Mouse (Mus musculus) thymus, adult 2 months (tissue): ENCODE results near the gene Il2. TPM values are rescaled to one million over a fixed set of nuclear protein-coding genes. Genes with fewer than 3 reads are reported as not detected.

Source experiments
- DNase-seq: peaks from one replicate; pipeline ENCODE4 v3.0.0; 2021
- H3K27ac ChIP-seq: fragments of 200-500 bp; 2 replicates; pipeline ENCODE4 v1.5.1; 2012; ENCODE audit warnings: low read length, control low read depth; ENCODE audit not compliant: control insufficient read depth, insufficient read depth
- H3K27me3 ChIP-seq: fragments of 200-500 bp; 2 replicates; pipeline ENCODE4 v1.6.1; 2012; ENCODE audit warnings: mild to moderate bottlenecking, low read length, moderate library complexity, mixed read lengths; ENCODE audit not compliant: control insufficient read depth, insufficient read depth
- H3K36me3 ChIP-seq: fragments of 200-500 bp; 2 replicates; pipeline ENCODE4 v1.6.1; 2012; ENCODE audit warnings: mild to moderate bottlenecking, low read length, moderate library complexity; ENCODE audit not compliant: control insufficient read depth, insufficient read depth
- H3K4me1 ChIP-seq: fragments of 200-500 bp; replicated peaks from 2 replicates; pipeline ENCODE4 v1.6.1; 2012; ENCODE audit warnings: low read length; ENCODE audit not compliant: control insufficient read depth, insufficient read depth
- H3K4me3 ChIP-seq: fragments of 200-500 bp; 2 replicates; pipeline ENCODE4 v1.5.1; 2012; ENCODE audit warnings: mild to moderate bottlenecking, low read length, control low read depth, moderate library complexity; ENCODE audit not compliant: control insufficient read depth, insufficient read depth
- CTCF ChIP-seq: fragments of 200-500 bp; IDR thresholded peaks from 2 replicates; pipeline ENCODE4 v1.5.1; 2012; ENCODE audit warnings: mild to moderate bottlenecking, control low read depth, low read length, moderate library complexity, borderline replicate concordance; ENCODE audit not compliant: control insufficient read depth, poor library complexity, insufficient read depth; ENCODE audit errors: extremely low read depth
- POLR2A ChIP-seq: fragments of 200-500 bp; IDR thresholded peaks from 2 replicates; pipeline ENCODE4 v1.6.1; 2012; ENCODE audit warnings: mild to moderate bottlenecking, low read length, control low read depth, moderate library complexity; ENCODE audit not compliant: control insufficient read depth, poor library complexity, insufficient read depth; ENCODE audit errors: extremely low read depth
- WGBS: fragments of 180-500 bp; shearing (Covaris S2); methylation state at CpG from one replicate; pipeline ENCODE4 v1.1.7; 2018; 5-methylcytosine and 5-hydroxymethylcytosine counted together
- polyA plus RNA-seq: library from polyadenylated mRNA; depleted of rRNA; stranded (reverse); fragments of >200 nt; gene quantifications from 2 replicates; pipeline ENCODE4 v1.2.3, GENCODE M21; 2012; rRNA removed

The Il2 gene
- polyA plus RNA-seq, result 0.18 TPM in 1 of 2 replicates, not detected in the other

DNA sequence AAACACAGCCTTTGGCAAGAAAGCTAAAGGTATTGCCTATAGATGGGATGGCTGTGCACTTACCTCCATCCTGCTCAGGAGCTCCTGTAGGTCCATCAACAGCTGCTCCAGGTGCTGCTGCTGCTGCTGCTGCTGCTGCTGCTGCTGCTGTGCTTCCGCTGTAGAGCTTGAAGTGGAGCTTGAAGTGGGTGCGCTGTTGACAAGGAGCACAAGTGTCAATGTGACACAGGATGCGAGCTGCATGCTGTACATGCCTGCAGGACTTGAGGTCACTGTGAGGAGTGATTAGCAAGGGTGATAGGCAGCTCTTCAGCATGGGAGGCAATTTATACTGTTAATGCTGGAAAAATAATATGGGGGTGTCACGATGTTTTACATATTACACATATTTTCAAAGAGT lies at the start of gene Il2:
Gene Il2 (minus strand): TSS at position 305 of the 400 bp plus-strand sequence.
- Histone ChIP-seq H3K27ac (no peak within 1 kb of the TSS), H3K4me3 (no peak within 1 kb of the TSS), H3K27me3 (no peaks in the 10 kb centered on the region), H3K36me3 (no peaks in the 10 kb centered on the region), H3K4me1 (no peaks in the 10 kb centered on the region)
- DNase-seq, result no peak
- WGBS, result 84% methylated on average over 4 of the region's 4 CpGs
- TF ChIP-seq POLR2A (no peak), CTCF (no peak)

DNA sequence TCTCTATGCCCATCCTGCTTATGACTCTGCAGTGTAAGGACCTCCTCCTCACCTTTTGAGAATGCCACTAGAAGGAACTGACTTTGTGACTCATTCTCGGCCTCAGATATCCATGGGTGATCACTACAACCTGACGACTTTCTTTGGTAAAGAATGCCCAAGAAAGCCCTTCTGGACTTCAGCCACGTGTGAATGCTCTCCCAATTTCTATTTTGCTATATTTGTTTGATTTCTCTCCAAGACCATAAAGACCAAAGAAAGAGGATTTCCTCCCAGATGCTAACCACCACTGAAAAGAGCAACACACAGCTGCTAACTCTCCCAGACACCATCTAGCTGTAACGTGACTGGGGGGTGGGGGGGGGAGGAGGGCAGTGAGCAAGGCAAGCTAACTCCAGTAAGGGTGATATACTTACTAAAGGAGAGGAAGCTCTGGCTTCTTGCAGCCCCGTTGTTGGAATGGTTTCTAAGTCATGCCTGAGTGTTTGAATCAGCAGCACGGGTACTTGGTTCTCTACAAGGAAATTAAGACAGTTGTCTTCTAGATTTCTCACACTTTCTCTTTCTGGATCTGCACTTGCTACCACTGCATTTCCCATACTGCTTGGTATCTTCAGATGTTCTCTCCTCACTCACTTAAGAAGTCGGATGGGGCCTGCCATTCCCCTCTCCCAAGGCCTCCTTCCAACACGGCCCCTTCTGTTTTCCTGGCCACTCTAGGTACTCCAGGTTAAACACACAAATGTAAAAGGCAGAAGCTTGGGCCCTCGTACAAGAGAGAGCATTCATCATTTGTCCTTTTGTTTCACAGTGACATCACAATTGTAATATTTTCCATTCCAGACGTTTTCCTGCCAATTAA lies 49.2 kb upstream of the Il2 start:
- Histone ChIP-seq H3K27me3 (no peaks in the 10 kb centered on the region), H3K4me3 (no peak overlapping the region), H3K27ac (no peak overlapping the region), H3K4me1 (peaks cover 7% of the 10 kb centered on the region), H3K36me3 (no peaks in the 10 kb centered on the region)
- WGBS, result 32% methylated on average over 10 of the region's 10 CpGs
- TF ChIP-seq CTCF (no peak), POLR2A (no peak)
- no peak for DNase-seq

DNA sequence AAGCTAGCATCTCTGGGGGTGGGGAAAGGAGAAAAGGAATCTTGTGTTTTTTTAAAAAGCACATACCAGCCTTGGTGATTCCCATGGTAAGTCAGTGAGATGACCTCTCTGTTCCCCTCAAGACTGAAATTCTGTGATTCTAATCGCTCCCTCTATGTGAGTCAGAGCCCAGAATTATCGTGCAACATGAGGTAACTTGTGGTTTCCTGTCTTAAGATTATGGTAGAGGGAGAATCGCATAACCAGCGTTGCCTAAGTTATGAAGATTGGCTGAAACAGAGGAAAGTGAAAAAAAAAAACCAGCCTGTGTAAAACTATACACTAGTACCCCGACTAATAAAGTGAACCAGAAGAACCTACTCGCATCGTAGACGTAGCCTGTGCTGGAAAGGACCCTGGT lies 47.5 kb upstream of the Il2 start:
- no peaks in the 10 kb centered on the region for H3K36me3 ChIP-seq
- WGBS, result 17% methylated on average over 8 of the region's 8 CpGs
- peaks cover 7% of the 10 kb centered on the region for H3K4me1 ChIP-seq
- no peak for TF ChIP-seq POLR2A
- DNase-seq, result no peak
- H3K4me3 ChIP-seq, result no peak overlapping the region
- no peaks in the 10 kb centered on the region for H3K27me3 ChIP-seq
- H3K27ac ChIP-seq, result no peak overlapping the region

- H3K36me3 ChIP-seq, result no peaks in the 10 kb centered on the region
- no peaks in the 10 kb centered on the region for H3K27me3 ChIP-seq
- no peak overlapping the region for H3K27ac ChIP-seq
- no peak for TF ChIP-seq CTCF
- no peak for TF ChIP-seq POLR2A
- no peak for DNase-seq
- no peak overlapping the region for H3K4me3 ChIP-seq
- 0 out of 2 replicates have a peak, but pooled peaks cover 2% of the 10 kb centered on the region for H3K4me1 ChIP-seq
- WGBS, result 2% methylated on average over 2 of the region's 2 CpGs
These were observed 43.5 kb upstream of the Il2 start for GRCm38 (mm10) chr3:37169283-37169682.

- Histone ChIP-seq H3K4me3 (no peak overlapping the region), H3K27me3 (no peaks in the 10 kb centered on the region), H3K36me3 (no peaks in the 10 kb centered on the region), H3K4me1 (no peaks in the 10 kb centered on the region), H3K27ac (no peak overlapping the region)
- 93% methylated on average over 4 of the region's 4 CpGs for WGBS
- TF ChIP-seq POLR2A (no peak), CTCF (no peak)
- DNase-seq, result no peak
These were observed 35.3 kb upstream of the Il2 start for GRCm38 (mm10) chr3:37161096-37161495.

GRCm38 (mm10) chr3:37158246-37158645 lies 32.5 kb upstream of the Il2 start:
- H3K27ac ChIP-seq, result no peak overlapping the region
- WGBS, result 65% methylated on average over 3 of the region's 3 CpGs
- TF ChIP-seq CTCF, result no peak
- TF ChIP-seq POLR2A, result no peak
- DNase-seq, result no peak
- no peaks in the 10 kb centered on the region for H3K27me3 ChIP-seq
- H3K36me3 ChIP-seq, result no peaks in the 10 kb centered on the region
- peaks cover under 1% of the 10 kb centered on the region; the same call in 1 of the 2 replicates for H3K4me1 ChIP-seq
- H3K4me3 ChIP-seq, result no peak overlapping the region

- no peaks in the 10 kb centered on the region for H3K36me3 ChIP-seq
- TF ChIP-seq POLR2A (no peak), CTCF (no peak)
- H3K27ac ChIP-seq, result no peak overlapping the region
- no peak overlapping the region for H3K4me3 ChIP-seq
- no peak for DNase-seq
- 47% methylated on average over 8 of the region's 8 CpGs for WGBS
- H3K4me1 ChIP-seq, result peaks cover 6% of the 10 kb centered on the region
- no peaks in the 10 kb centered on the region for H3K27me3 ChIP-seq
These were observed 31.3 kb upstream of the Il2 start for GRCm38 (mm10) chr3:37157082-37157481.
